Mouse (Mus musculus) intestine, postnatal 0 days (tissue): ENCODE results near the gene Szrd1. TPM values are rescaled to one million over a fixed set of nuclear protein-coding genes. Genes with fewer than 3 reads are reported as not detected.

ENCODE experiments used
- ATAC-seq: fragments of 200-750 bp; cut with Nextera tagmentation; 2 replicates; pipeline ENCODE4 v1.8.0; 2017; ENCODE audit warnings: mild to moderate bottlenecking, moderate TSS enrichment, moderate library complexity
- H3K27ac ChIP-seq: fragments of 300-500 bp; sonication (generic); 2 replicates; pipeline ENCODE4 v1.5.1; 2014; ENCODE audit warnings: mild to moderate bottlenecking, low read depth, low read length, moderate library complexity
- H3K27me3 ChIP-seq: fragments of 300-500 bp; sonication (generic); replicated peaks from 2 replicates; pipeline ENCODE4 v1.6.1; 2014; ENCODE audit warnings: low read length, mixed read lengths; ENCODE audit not compliant: control insufficient read depth, insufficient read depth
- H3K36me3 ChIP-seq: fragments of 300-500 bp; sonication (generic); 2 replicates; pipeline ENCODE4 v1.6.1; 2014; ENCODE audit warnings: mild to moderate bottlenecking, moderate library complexity; ENCODE audit not compliant: control insufficient read depth, insufficient read depth
- H3K4me1 ChIP-seq: fragments of 300-500 bp; sonication (generic); replicated peaks from 2 replicates; pipeline ENCODE4 v1.6.1; 2014; ENCODE audit warnings: antibody characterized with exemption, low read length, mixed read lengths; ENCODE audit not compliant: control insufficient read depth, insufficient read depth
- H3K4me2 ChIP-seq: fragments of 300-500 bp; sonication (generic); replicated peaks from 2 replicates; pipeline ENCODE4 v1.6.1; 2014; ENCODE audit warnings: low read depth, mild to moderate bottlenecking, moderate library complexity
- H3K4me3 ChIP-seq: fragments of 300-500 bp; sonication (generic); 2 replicates; pipeline ENCODE4 v1.5.1; 2014; ENCODE audit warnings: low read depth, low read length
- H3K9ac ChIP-seq: fragments of 300-500 bp; sonication (generic); 2 replicates; pipeline ENCODE4 v1.6.1; 2014; ENCODE audit warnings: mild to moderate bottlenecking, low read depth, low read length
- H3K9me3 ChIP-seq: fragments of 300-500 bp; sonication (generic); 2 replicates; pipeline ENCODE4 v1.6.1; 2016; ENCODE audit warnings: mixed run types; ENCODE audit not compliant: control insufficient read depth
- CTCF ChIP-seq: sonication (generic); IDR thresholded peaks from 2 replicates; pipeline ENCODE4 v1.5.1; 2016; ENCODE audit warnings: low read depth, mild to moderate bottlenecking, control low read depth, antibody characterized with exemption, moderate library complexity
- WGBS: fragments of 180-500 bp; shearing (Covaris S2); extraction: QIAGEN DNeasy Blood & Tissue Kit; methylation state at CpG from one replicate; pipeline ENCODE4 v1.1.7; 2014; 5-methylcytosine and 5-hydroxymethylcytosine counted together
- polyA plus RNA-seq: library from polyadenylated mRNA; unstranded; fragments of >200 nt; fragmentation: Nextera tagmentation; extraction: Ambion mirVana; gene quantifications from 2 replicates; pipeline ENCODE4 v1.2.1, GENCODE M21; 2015

Szrd1 gene
- polyA plus RNA-seq: 35.0 TPM in 2 replicates

DNA sequence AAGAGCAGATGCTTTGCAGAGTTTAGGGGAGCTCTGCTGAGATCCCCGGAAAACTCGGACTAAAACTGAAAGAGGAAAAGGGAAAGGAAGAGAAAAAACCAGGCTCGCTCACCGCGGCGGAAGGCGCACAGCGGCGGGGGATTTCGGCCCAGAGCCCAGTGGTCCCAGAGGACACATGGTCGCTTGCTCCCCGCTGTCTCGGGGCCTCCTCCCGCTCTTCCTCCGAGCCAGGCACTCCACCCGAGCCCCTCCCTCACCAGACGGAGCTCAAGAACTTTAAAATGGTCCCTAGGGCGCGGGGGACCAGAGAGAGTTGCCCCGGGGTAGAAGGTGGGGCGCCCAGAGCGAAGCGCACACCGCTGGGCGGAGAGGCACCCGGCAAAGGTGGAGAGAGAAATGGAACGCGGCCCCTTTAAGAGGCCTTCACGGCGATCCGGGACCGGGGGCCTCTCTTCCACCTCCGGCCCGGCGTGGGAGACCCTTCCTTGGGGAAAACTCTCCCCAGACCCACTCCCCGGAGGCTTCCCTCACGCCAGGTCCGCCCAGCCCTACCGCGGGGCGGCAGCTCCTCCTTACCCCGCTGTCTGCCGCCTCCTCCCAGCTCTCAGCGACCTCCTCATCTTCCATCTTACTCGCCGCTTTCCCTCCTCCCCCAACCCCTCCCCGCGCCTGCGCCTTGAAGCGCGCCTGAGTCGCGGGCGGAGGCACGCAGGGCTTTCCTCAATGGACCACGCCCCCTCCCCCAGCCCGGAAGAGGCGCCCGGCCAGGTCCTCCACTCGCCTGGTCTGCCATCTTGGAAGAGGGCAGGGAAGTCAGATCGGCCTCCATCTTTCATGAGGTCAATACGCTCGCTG lies at the start of gene Szrd1:
Gene Szrd1 (minus strand): TSS at position 660 of the 855 bp plus-strand sequence.
- under 1% methylated on average over 61 of the region's 63 CpGs for WGBS
- peak; percentile 92 for ATAC-seq
- H3K27me3 ChIP-seq: no peaks in the 10 kb centered on the region
- H3K4me1 ChIP-seq: peaks cover 17% of the 10 kb centered on the region
- peak within 1 kb of the TSS; percentile 77 for H3K4me2 ChIP-seq
- H3K9ac ChIP-seq: peak within 1 kb of the TSS; percentile 83
- TF ChIP-seq CTCF: no peak
- peak within 1 kb of the TSS; percentile 92 for H3K4me3 ChIP-seq
- H3K27ac ChIP-seq: peak within 1 kb of the TSS; percentile 94
- no peaks in the 10 kb centered on the region for H3K36me3 ChIP-seq
- H3K9me3 ChIP-seq: no peaks in the 10 kb centered on the region

DNA sequence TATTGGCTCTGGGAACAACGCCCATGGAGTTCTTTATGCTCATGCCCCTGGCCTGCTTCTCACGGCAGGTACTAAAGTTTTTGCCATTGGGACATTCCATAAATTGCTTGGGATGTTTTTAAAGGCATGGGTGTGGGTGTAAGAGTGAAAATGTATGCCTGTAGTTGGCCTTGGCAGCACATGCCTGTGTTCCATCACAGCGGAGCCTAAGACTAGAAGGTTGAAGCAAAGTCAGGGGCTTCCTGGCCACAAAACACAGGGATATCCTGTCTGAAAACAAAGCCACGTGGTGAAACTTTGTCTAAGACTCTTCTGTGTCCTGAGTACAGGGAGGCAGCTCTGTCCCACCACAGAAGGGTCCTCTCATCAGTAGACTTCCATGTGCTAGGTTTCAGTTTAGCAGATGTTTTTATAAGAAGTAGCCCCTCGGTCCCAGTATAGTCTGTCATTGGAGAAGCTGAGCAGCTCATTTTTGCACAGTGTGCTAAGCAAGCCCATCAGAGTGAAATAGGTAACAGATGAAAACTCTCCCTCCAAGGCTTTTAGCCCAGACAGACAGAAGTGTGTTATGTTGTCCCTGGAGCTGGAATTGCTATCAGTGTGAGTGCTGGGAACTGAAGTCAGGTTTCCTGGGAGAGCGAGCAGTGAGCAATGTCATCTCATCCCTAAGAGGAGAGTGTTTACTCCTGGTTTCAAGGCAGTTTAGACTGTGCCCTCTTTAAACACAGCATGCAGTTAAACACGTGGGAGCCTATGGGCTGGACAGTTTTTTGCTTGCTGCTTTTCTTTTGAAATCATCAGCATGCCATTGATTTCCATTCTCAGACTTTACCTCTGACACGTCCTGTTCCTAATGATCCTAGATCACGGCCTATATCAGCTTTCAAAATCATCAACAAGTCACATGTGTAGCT lies 47.6 kb upstream of the Szrd1 start:
- WGBS: 50% methylated on average over 9 of the region's 9 CpGs
- ATAC-seq: no peak
- no peaks in the 10 kb centered on the region for H3K4me1 ChIP-seq
- peaks cover 36% of the 10 kb centered on the region for H3K36me3 ChIP-seq
- H3K9me3 ChIP-seq: no peaks in the 10 kb centered on the region
- no peak overlapping the region for H3K27ac ChIP-seq
- no peaks in the 10 kb centered on the region for H3K27me3 ChIP-seq
- TF ChIP-seq CTCF: no peak
- no peak overlapping the region for H3K4me3 ChIP-seq
- no peak overlapping the region for H3K4me2 ChIP-seq
- no peak overlapping the region for H3K9ac ChIP-seq

GRCm38 (mm10) chr4:141184426-141184825 lies 44.9 kb upstream of the Szrd1 start:
- Histone ChIP-seq H3K27me3 (no peaks in the 10 kb centered on the region), H3K9me3 (no peaks in the 10 kb centered on the region), H3K36me3 (peaks cover 37% of the 10 kb centered on the region; the same call in 1 of the 2 replicates), H3K4me2 (no peak overlapping the region), H3K4me3 (no peak overlapping the region), H3K9ac (no peak overlapping the region), H3K27ac (no peak overlapping the region), H3K4me1 (no peaks in the 10 kb centered on the region)
- TF ChIP-seq CTCF: no peak
- 92% methylated on average over 4 of the region's 4 CpGs for WGBS
- no peak for ATAC-seq

- no peak for TF ChIP-seq CTCF
- Histone ChIP-seq H3K4me1 (no peaks in the 10 kb centered on the region), H3K4me3 (no peak overlapping the region), H3K27ac (no peak overlapping the region), H3K36me3 (peaks cover 38% of the 10 kb centered on the region; the same call in 1 of the 2 replicates), H3K4me2 (no peak overlapping the region), H3K9ac (no peak overlapping the region), H3K9me3 (no peaks in the 10 kb centered on the region), H3K27me3 (no peaks in the 10 kb centered on the region)
- no peak for ATAC-seq
- 92% methylated on average over 2 of the region's 2 CpGs for WGBS
Observed at GRCm38 (mm10) chr4:141183932-141184331, 44.4 kb upstream of the Szrd1 start.

- H3K9ac ChIP-seq: no peak overlapping the region
- H3K36me3 ChIP-seq: peaks cover 41% of the 10 kb centered on the region; the same call in 1 of the 2 replicates
- H3K27ac ChIP-seq: no peak overlapping the region
- WGBS: 87% methylated on average over 6 of the region's 6 CpGs
- H3K4me1 ChIP-seq: no peaks in the 10 kb centered on the region
- H3K4me2 ChIP-seq: no peak overlapping the region
- no peaks in the 10 kb centered on the region for H3K9me3 ChIP-seq
- H3K27me3 ChIP-seq: no peaks in the 10 kb centered on the region
- ATAC-seq: no peak
- no peak overlapping the region for H3K4me3 ChIP-seq
- no peak for TF ChIP-seq CTCF
Observed at GRCm38 (mm10) chr4:141181981-141182380, 42.4 kb upstream of the Szrd1 start.

GRCm38 (mm10) chr4:141180831-141181230 lies 41.3 kb upstream of the Szrd1 start:
- no peak overlapping the region for H3K9ac ChIP-seq
- H3K9me3 ChIP-seq: no peaks in the 10 kb centered on the region
- peaks cover 47% of the 10 kb centered on the region; the same call in 1 of the 2 replicates for H3K36me3 ChIP-seq
- no peaks in the 10 kb centered on the region for H3K27me3 ChIP-seq
- no peak overlapping the region for H3K27ac ChIP-seq
- no peaks in the 10 kb centered on the region for H3K4me1 ChIP-seq
- no peak overlapping the region for H3K4me2 ChIP-seq
- WGBS: 71% methylated on average over 8 of the region's 8 CpGs
- H3K4me3 ChIP-seq: no peak overlapping the region
- ATAC-seq: no peak
- no peak for TF ChIP-seq CTCF
